Mouse (Mus musculus): ENCODE measurements at regions not wholly inside any gene's neighbourhood (a gene's known extent, or its start where the extent isn't known, plus 50 kb on each side); places are given as distances from the start of the nearest gene placed in this dataset.

DNA sequence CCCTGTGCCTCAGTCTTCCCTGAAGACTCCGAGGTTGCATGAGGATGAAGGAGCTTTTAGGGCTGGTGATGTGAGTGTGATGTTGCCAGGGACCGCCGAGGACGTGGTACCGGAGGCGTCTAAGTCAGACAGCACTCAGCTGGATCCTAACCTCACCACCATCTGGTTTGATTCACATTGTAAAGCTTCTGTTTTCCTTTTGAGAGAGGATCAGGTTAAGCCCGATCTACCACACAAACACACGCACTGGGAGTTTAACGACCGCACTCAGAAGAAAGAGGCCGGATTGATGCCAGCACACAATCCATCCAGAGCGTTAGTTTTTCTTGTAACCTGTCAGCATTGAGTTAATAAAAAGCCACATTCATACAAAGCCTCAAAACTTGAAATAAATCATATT, 371.9 kb downstream of the Cog6 start:
- no peak overlapping the region for H3K9ac ChIP-seq (replicated peaks)
- H3K4me1 ChIP-seq (replicated peaks) = peaks cover 35% of the 10 kb centered on the region
- peaks cover 10% of the 10 kb centered on the region for H3K27me3 ChIP-seq
- H3K27ac ChIP-seq = no peak overlapping the region
- H3K36me3 ChIP-seq = no peaks in the 10 kb centered on the region
- 50% methylated on average over 12 of the region's 12 CpGs for WGBS
- no peak overlapping the region for H3K4me3 ChIP-seq (replicated peaks)
- no peaks in the 10 kb centered on the region for H3K9me3 ChIP-seq
- ATAC-seq = peak; percentile 28
- H3K4me2 ChIP-seq (replicated peaks) = no peak overlapping the region

DNA sequence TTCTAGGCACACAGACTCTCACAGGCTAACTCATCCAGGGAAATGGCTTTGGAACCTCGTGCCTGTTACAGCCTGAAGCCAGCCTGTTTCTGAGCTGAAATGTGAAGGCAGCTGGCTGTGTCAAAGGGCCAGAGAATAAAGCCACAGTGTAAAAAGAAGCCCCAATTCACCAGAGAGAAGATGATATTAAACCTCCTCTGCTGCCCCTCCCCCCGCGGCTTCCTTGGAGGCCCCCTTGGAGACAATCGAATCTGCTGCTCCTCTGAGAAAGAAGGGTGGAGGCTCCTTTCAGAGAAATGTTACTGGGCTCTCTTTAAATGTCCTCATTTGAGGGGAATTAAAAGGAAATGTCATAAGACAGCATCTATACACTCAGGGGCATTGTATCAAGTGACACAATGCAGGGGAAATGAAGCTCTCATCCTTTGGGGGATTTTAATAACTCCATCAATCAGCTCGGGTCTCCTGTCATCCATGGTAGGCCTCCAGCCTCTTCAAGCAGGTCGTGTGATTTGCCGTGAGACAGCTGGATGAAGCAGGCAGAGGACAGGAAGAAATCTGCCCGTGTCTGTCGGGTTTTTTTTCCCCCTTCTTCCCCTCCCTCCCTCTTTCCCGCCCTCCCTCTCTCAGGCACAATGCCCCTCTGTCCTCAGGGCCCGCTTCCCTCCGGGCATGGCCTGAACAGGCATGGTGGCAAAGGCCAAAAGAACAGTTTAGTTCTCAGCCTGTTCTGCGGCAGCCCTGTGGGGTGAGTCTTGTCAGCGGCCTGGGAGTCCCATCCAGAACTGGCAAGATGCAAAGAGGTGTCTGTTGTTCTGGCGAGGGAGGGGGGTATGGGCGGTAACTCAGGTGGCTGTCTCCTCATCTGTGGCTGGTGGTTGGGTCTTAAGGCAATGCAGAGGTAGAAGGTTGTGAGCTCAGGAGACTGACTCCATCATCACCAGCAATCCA, 372.6 kb downstream of the Cog6 start:
- Histone ChIP-seq H3K36me3 (no peaks in the 10 kb centered on the region), H3K27me3 (peaks cover 10% of the 10 kb centered on the region), H3K4me2 (replicated peaks) (no peak overlapping the region; the same call in 1 of the 2 replicates), H3K9ac (replicated peaks) (no peak overlapping the region), H3K9me3 (no peaks in the 10 kb centered on the region), H3K4me1 (replicated peaks) (peaks cover 37% of the 10 kb centered on the region), H3K4me3 (replicated peaks) (no peak overlapping the region), H3K27ac (peak overlapping the region; percentile 57)
- WGBS = 12% methylated on average over 16 of the region's 16 CpGs
- peak; percentile 75 for ATAC-seq

GRCm38 (mm10) chr3:52643796-52644177, 373.2 kb downstream of the Cog6 start:
- ATAC-seq = 0 out of 2 replicates have a peak, but pooled peaks have one; percentile 4
- peak overlapping the region; percentile 57 for H3K27ac ChIP-seq
- WGBS = 66% methylated on average over 10 of the region's 10 CpGs

GRCm38 (mm10) chr3:52643100-52643551, 373.9 kb downstream of the Cog6 start:
- Histone ChIP-seq H3K4me2 (replicated peaks) (no peak overlapping the region), H3K9me3 (no peaks in the 10 kb centered on the region), H3K36me3 (no peaks in the 10 kb centered on the region), H3K27ac (no peak overlapping the region), H3K4me3 (replicated peaks) (no peak overlapping the region), H3K9ac (replicated peaks) (0 out of 2 replicates have a peak overlapping the region, but pooled peaks have one; percentile 12), H3K27me3 (peaks cover 10% of the 10 kb centered on the region), H3K4me1 (replicated peaks) (peaks cover 37% of the 10 kb centered on the region)
- no peak for ATAC-seq
- 50% methylated on average over 9 of the region's 9 CpGs for WGBS

More at GRCm38 (mm10) chr3:52643796-52644177, 373.2 kb downstream of the Cog6 start:
- H3K4me3 ChIP-seq (replicated peaks) = no peak overlapping the region
- H3K9ac ChIP-seq (replicated peaks) = no peak overlapping the region
- H3K4me1 ChIP-seq (replicated peaks) = peaks cover 37% of the 10 kb centered on the region
- no peaks in the 10 kb centered on the region for H3K9me3 ChIP-seq
- H3K36me3 ChIP-seq = no peaks in the 10 kb centered on the region
- peaks cover 10% of the 10 kb centered on the region for H3K27me3 ChIP-seq
- H3K4me2 ChIP-seq (replicated peaks) = no peak overlapping the region

- H3K36me3 ChIP-seq = no peaks in the 10 kb centered on the region
- no peaks in the 10 kb centered on the region for H3K27me3 ChIP-seq
- no peak overlapping the region for H3K4me3 ChIP-seq (replicated peaks)
- H3K27ac ChIP-seq = no peak overlapping the region
- no peak overlapping the region for H3K4me2 ChIP-seq (replicated peaks)
- ATAC-seq = no peak
- H3K9ac ChIP-seq (replicated peaks) = no peak overlapping the region
- peaks cover 37% of the 10 kb centered on the region for H3K4me1 ChIP-seq (replicated peaks)
- no peaks in the 10 kb centered on the region for H3K9me3 ChIP-seq
- 74% methylated on average over 10 of the region's 10 CpGs for WGBS
Measured at GRCm38 (mm10) chr3:52641226-52642181, 373.4 kb downstream of the Foxo1 start.

DNA sequence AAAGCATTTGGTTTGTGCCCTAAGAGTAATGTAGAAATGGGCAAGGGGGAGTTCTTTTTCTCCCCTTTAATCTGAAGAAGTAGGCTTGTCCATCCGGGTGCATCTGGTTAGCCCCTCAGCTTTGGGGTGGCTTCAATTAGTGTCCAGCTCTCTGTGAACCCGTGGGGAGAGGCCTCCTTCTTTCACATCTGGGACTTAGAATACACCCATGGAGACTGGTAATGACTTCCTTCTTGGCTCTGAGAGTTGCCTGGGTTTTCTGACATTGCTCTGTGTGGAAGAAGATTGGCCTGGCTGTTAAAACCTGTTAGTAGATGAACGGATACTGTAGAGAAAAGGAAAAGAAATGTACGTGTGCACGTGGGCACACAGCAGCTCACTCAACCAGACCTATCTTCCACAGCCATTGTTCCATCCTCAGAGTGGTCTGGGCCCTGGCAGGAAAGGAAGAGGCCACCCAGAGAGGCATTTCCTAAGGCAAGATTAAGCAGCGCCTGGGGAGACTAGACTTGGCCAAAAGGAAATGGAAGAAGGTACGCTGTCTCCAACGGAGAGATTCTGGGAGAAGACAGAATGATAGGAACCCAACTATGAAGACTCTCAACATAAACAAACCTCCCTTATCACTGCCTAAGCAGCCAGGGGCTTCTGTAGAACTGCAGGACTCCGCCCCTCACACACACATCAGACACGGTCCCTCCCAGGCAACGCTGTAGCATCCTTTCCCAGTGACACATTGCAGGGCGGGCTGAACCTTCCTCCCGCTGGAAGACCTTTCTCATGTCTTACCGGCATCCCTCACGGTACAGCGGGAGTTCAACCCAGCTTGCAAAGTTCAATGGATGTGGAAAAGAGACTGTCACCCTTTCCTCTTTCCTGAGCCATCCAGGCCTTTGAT, 372.4 kb downstream of the Foxo1 start:
- Histone ChIP-seq H3K4me2 (replicated peaks) (no peak overlapping the region), H3K9me3 (no peaks in the 10 kb centered on the region), H3K36me3 (no peaks in the 10 kb centered on the region), H3K27ac (no peak overlapping the region), H3K9ac (replicated peaks) (no peak overlapping the region), H3K4me1 (replicated peaks) (peaks cover 37% of the 10 kb centered on the region), H3K27me3 (no peaks in the 10 kb centered on the region), H3K4me3 (replicated peaks) (no peak overlapping the region)
- ATAC-seq = no peak
- WGBS = 70% methylated on average over 16 of the region's 16 CpGs

DNA sequence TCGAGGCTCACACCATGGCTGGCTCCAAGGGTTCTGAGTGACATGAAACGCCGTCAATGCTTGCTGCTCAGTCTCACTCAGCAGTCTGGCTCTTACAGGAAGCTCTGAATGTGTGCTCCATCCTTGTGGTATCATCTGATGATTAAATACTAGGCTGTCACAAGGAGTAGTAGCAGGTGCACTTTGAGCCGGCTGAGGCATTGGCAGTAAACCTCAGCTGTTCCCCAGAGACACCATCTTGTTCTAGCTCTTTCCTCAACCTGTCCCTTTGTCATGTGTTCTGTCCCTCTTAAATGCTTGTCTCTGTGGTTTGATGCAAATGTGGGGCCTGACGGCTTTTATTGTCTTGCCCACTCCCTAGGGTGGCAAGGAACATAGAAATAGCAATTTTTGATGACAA, 370.7 kb downstream of the Foxo1 start:
- Histone ChIP-seq H3K4me2 (replicated peaks) (no peak overlapping the region), H3K9me3 (no peaks in the 10 kb centered on the region), H3K4me1 (replicated peaks) (peaks cover 23% of the 10 kb centered on the region), H3K9ac (replicated peaks) (no peak overlapping the region), H3K27ac (no peak overlapping the region), H3K27me3 (no peaks in the 10 kb centered on the region), H3K4me3 (replicated peaks) (no peak overlapping the region), H3K36me3 (no peaks in the 10 kb centered on the region)
- 79% methylated on average over 5 of the region's 5 CpGs for WGBS
- ATAC-seq = no peak

DNA sequence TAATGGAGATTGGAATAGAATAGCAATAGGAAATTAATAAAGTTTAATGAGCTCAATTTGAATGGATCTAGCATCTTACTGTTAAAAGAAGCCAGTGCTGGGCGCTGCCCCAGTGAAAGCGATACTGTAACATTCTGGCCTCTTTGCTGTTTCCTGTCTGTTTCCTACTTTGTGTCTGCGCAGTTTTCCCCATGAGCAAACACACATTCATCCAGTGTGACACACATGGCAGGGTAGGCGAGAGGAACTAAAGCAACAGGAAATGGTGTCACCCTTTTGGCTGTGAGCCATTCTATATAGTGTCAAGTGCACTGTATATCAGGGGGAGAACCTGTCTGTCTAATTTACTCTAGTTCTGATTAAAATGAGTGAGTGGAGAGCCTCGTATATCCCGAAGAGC, 366.2 kb downstream of the Foxo1 start:
- Histone ChIP-seq H3K4me3 (replicated peaks) (no peak overlapping the region), H3K27me3 (no peaks in the 10 kb centered on the region), H3K4me1 (replicated peaks) (no peaks in the 10 kb centered on the region), H3K9ac (replicated peaks) (no peak overlapping the region), H3K36me3 (no peaks in the 10 kb centered on the region), H3K4me2 (replicated peaks) (no peak overlapping the region), H3K27ac (no peak overlapping the region), H3K9me3 (no peaks in the 10 kb centered on the region)
- 75% methylated on average over 6 of the region's 6 CpGs for WGBS
- ATAC-seq = no peak

- H3K9ac ChIP-seq (replicated peaks) = no peak overlapping the region
- H3K4me3 ChIP-seq (replicated peaks) = no peak overlapping the region
- H3K4me2 ChIP-seq (replicated peaks) = no peak overlapping the region
- no peak for ATAC-seq
- H3K27me3 ChIP-seq = no peaks in the 10 kb centered on the region
- H3K36me3 ChIP-seq = no peaks in the 10 kb centered on the region
- no peaks in the 10 kb centered on the region for H3K4me1 ChIP-seq (replicated peaks)
- 75% methylated on average over 15 of the region's 15 CpGs for WGBS
- H3K27ac ChIP-seq = no peak overlapping the region
- H3K9me3 ChIP-seq = no peaks in the 10 kb centered on the region
Measured at GRCm38 (mm10) chr3:52633491-52634100, 365.5 kb downstream of the Foxo1 start.

- Histone ChIP-seq H3K27me3 (no peaks in the 10 kb centered on the region), H3K36me3 (no peaks in the 10 kb centered on the region), H3K27ac (no peak overlapping the region), H3K4me2 (replicated peaks) (no peak overlapping the region), H3K4me1 (replicated peaks) (no peaks in the 10 kb centered on the region), H3K4me3 (replicated peaks) (no peak overlapping the region), H3K9me3 (no peaks in the 10 kb centered on the region), H3K9ac (replicated peaks) (no peak overlapping the region)
- WGBS = 88% methylated on average over 2 of the region's 2 CpGs
- ATAC-seq = no peak
Measured at GRCm38 (mm10) chr3:52632635-52633034, 364.5 kb downstream of the Foxo1 start.

- H3K4me2 ChIP-seq (replicated peaks) = no peak overlapping the region
- H3K27me3 ChIP-seq = no peaks in the 10 kb centered on the region
- no peak overlapping the region for H3K27ac ChIP-seq
- no peaks in the 10 kb centered on the region for H3K36me3 ChIP-seq
- no peaks in the 10 kb centered on the region for H3K4me1 ChIP-seq (replicated peaks)
- H3K9ac ChIP-seq (replicated peaks) = no peak overlapping the region
- H3K4me3 ChIP-seq (replicated peaks) = no peak overlapping the region
- no peak for ATAC-seq
- WGBS = 87% methylated on average over 5 of the region's 5 CpGs
- H3K9me3 ChIP-seq = no peaks in the 10 kb centered on the region
Measured at GRCm38 (mm10) chr3:52630209-52630608, 362.1 kb downstream of the Foxo1 start.

Data from midbrain, embryonic 13.5 days (tissue).